Mouse (Mus musculus): Measurements from ENCODE around the gene Trim21.

Gene Trim21

GRCm38 (mm10) chr7:102516261-102517050 lies 48.8 kb downstream of the Trim21 start:
- no peak for TF ChIP-seq GATA4 (IDR thresholded peaks at IDR 0.05; ENCODE audit: insufficient replicate concordance, low read length)

DNA sequence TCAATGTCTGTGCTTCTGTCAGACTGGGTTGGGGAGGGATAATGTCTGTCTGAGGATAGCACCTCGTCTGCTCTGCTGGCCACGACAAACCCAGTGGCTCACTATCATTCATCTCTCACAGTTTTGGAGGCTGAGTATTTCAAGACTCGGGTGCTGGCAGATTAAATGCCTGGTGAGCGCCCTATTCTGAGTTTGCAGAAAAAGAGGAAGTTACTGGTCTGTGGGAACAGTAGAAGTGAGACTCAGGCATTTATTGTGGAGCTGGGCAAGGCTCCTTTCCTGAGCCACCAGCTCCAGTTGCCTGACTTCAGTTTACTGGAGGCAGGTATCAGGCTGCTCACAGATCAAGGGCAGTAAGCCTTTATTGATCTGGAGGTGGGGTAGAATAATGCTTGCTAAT lies 51.1 kb downstream of the Trim21 start:
- no peak for TF ChIP-seq GATA4 (IDR thresholded peaks at IDR 0.05; ENCODE audit: insufficient replicate concordance, low read length)

- TF ChIP-seq GATA4 (IDR thresholded peaks at IDR 0.05; ENCODE audit: insufficient replicate concordance, low read length), result no peak
Observed at GRCm38 (mm10) chr7:102512814-102513435, 52.4 kb downstream of the Trim21 start.

GRCm38 (mm10) chr7:102511927-102512326 lies 53.4 kb downstream of the Trim21 start:
- TF ChIP-seq GATA4 (IDR thresholded peaks at IDR 0.05; ENCODE audit: insufficient replicate concordance, low read length), result no peak

DNA sequence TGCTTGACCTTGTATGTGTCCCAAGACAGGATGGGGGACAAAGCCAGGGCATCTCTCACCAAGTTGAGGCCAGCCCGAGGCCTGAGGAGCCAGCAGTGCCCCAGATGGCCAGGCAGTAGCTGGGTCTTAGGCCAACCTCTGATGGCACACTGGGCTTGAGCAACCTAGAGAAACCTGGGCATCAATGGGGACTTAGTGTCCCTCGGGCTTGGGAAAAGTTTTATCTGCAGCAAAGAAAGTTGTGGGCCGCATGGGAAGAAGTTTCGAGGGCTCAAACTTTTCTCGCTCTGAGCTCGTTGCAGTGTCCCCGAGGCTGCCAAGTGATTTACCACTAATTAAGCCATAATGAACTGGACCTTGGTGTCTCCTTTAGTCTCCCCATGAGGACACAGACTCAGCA lies 55.6 kb downstream of the Trim21 start:
- TF ChIP-seq GATA4 (IDR thresholded peaks at IDR 0.05; ENCODE audit: insufficient replicate concordance, low read length), result no peak

DNA sequence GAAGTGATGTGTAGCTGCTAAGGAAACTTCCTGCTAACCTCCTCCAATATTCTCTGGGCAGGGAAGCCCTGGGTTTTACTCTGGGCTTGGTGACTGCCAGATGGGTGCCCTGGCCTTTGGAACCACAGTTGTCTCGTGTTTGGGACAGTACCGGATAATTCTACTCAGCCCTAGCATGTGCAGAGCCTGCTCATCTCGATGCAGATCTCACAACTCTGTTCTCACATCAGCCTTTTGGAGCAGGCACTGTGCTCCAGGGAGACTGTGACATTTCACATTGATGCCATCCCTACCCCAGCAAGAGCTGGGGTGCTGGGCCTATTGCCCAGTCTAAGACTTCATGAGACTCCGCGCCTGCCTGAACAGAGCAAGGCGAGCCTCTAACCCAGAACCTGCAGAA lies 56.6 kb downstream of the Trim21 start:
- no peak for TF ChIP-seq GATA4 (IDR thresholded peaks at IDR 0.05; ENCODE audit: insufficient replicate concordance, low read length)

GRCm38 (mm10) chr7:102508066-102508465 lies 57.2 kb downstream of the Trim21 start:
- no peak for TF ChIP-seq GATA4 (IDR thresholded peaks at IDR 0.05; ENCODE audit: insufficient replicate concordance, low read length)
